Mouse (Mus musculus) MEL (cell line): ENCODE data around the gene Grm2.

Experiments
- CHD1 ChIP-seq: IDR thresholded peaks from 2 replicates; pipeline ENCODE4 v1.6.1; 2012; ENCODE audit warnings: low read depth, mild to moderate bottlenecking, inconsistent platforms, low read length, improper control_type of control experiment
- CTCF ChIP-seq, 3 experiments: IDR thresholded peaks in 2 of 3; conservative IDR thresholded peaks in 1 of 3; 2 replicates each; pipeline ENCODE4 v1.5.1; 2011 to 2012; ENCODE audit warnings: low read length in 3 of 3, low read depth in 2 of 3, mild to moderate bottlenecking in 2 of 3, improper control_type of control experiment in 1 of 3, inconsistent platforms in 1 of 3, mixed read lengths in 1 of 3, moderate library complexity in 1 of 3; ENCODE audit not compliant: control insufficient read depth in 1 of 3, insufficient read depth in 1 of 3, poor library complexity in 1 of 3, severe bottlenecking in 1 of 3
- GATA1 ChIP-seq: IDR thresholded peaks from 2 replicates; pipeline ENCODE4 v1.6.1; 2011; ENCODE audit warnings: low read depth, low read length, improper control_type of control experiment
- HCFC1 ChIP-seq: IDR thresholded peaks from 2 replicates; pipeline ENCODE4 v1.6.1; 2012; ENCODE audit warnings: low read depth, mild to moderate bottlenecking, inconsistent platforms, low read length, improper control_type of control experiment, moderate library complexity
- TAL1 ChIP-seq: IDR thresholded peaks from 2 replicates; pipeline ENCODE4 v1.6.1; 2012; ENCODE audit warnings: mild to moderate bottlenecking, inconsistent platforms, low read length, moderate library complexity, mixed read lengths
- ZMIZ1 ChIP-seq: IDR thresholded peaks from 2 replicates; pipeline ENCODE4 v1.6.1; 2012; ENCODE audit warnings: low read depth, mild to moderate bottlenecking, inconsistent platforms, low read length, improper control_type of control experiment, moderate library complexity

- TF ChIP-seq TAL1, result no peak
- peak in 2 of 3 experiments; percentile 6 to 19; a peak in 1 of 6 replicates for TF ChIP-seq CTCF (IDR thresholded peaks at IDR 0.05 in 2 of 3, conservative IDR thresholded peaks at IDR 0.05 in 1 of 3; ENCODE audit: control insufficient read depth in 1 of 3, insufficient read depth in 1 of 3, low read depth in 2 of 3, low read length in 3 of 3, poor library complexity in 1 of 3, severe bottlenecking in 1 of 3)
- no peak for TF ChIP-seq GATA1
- no peak for TF ChIP-seq ZMIZ1
- TF ChIP-seq HCFC1, result no peak
- TF ChIP-seq CHD1, result no peak
Observed at GRCm38 (mm10) chr9:106598466-106598865, 57.4 kb downstream of the Grm2 start.
